Mouse (Mus musculus) small intestine, adult 2 months (tissue): ENCODE data around the gene Aspm. TPM values are rescaled to one million over a fixed set of nuclear protein-coding genes. Genes with fewer than 3 reads are reported as not detected.

Source experiments
- H3K27ac ChIP-seq: fragments of 200-500 bp; 2 replicates; pipeline ENCODE4 v1.5.1; 2012; ENCODE audit warnings: low read depth, low read length, control low read depth, inconsistent platforms; ENCODE audit not compliant: insufficient read depth
- H3K27me3 ChIP-seq: fragments of 200-500 bp; 2 replicates; pipeline ENCODE4 v1.6.1; 2012; ENCODE audit warnings: mild to moderate bottlenecking, moderate library complexity, low read length, inconsistent platforms; ENCODE audit not compliant: control insufficient read depth, insufficient read depth
- H3K36me3 ChIP-seq: fragments of 200-500 bp; 2 replicates; pipeline ENCODE4 v1.6.1; 2012; ENCODE audit warnings: mild to moderate bottlenecking, low read length, control low read depth, inconsistent platforms; ENCODE audit not compliant: control insufficient read depth, insufficient read depth
- H3K4me1 ChIP-seq: fragments of 200-500 bp; 2 replicates; pipeline ENCODE4 v1.6.1; 2012; ENCODE audit warnings: low read length, inconsistent platforms, mixed read lengths; ENCODE audit not compliant: control insufficient read depth, insufficient read depth, insufficient read length
- H3K4me3 ChIP-seq: fragments of 200-500 bp; 2 replicates; pipeline ENCODE4 v1.5.1; 2012; ENCODE audit warnings: low read depth, mild to moderate bottlenecking, control low read depth, inconsistent platforms, low read length, moderate library complexity
- CTCF ChIP-seq: fragments of 200-500 bp; IDR thresholded peaks from 2 replicates; pipeline ENCODE4 v1.5.1; 2012; ENCODE audit warnings: low read depth, mild to moderate bottlenecking, control low read depth, inconsistent platforms, low read length, moderate library complexity, mixed read lengths; ENCODE audit not compliant: insufficient replicate concordance, insufficient read length; ENCODE audit errors: extremely low read depth
- POLR2A ChIP-seq: fragments of 200-500 bp; IDR thresholded peaks from 2 replicates; pipeline ENCODE4 v1.6.1; 2012; ENCODE audit warnings: low read depth, mild to moderate bottlenecking, control low read depth, inconsistent platforms, low read length, moderate library complexity
- WGBS: fragments of 180-500 bp; shearing (Covaris S2); methylation state at CpG from one replicate; pipeline ENCODE4 v1.1.7; 2018; 5-methylcytosine and 5-hydroxymethylcytosine counted together
- polyA plus RNA-seq: library from polyadenylated mRNA; depleted of rRNA; stranded (reverse); fragments of >200 nt; gene quantifications from 2 replicates; pipeline ENCODE4 v1.2.3, GENCODE M21; 2012; rRNA removed

The Aspm gene
- polyA plus RNA-seq, 1 experiment, result 0.41 TPM

- TF ChIP-seq POLR2A (no peak), CTCF (no peak)
- WGBS, result 21% methylated on average over 3 of the region's 3 CpGs
Observed at GRCm38 (mm10) chr1:139501258-139501752, 46.7 kb downstream of the Aspm start, which contains the start of gene F13b. F13b (plus strand) TSS chr1:139501702.

GRCm38 (mm10) chr1:139514556-139514955, 60.0 kb downstream of the Aspm start:
- no peak for TF ChIP-seq CTCF
- Histone ChIP-seq H3K36me3 (no peaks in the 10 kb centered on the region), H3K27ac (no peak overlapping the region), H3K4me3 (no peak overlapping the region), H3K27me3 (no peaks in the 10 kb centered on the region), H3K4me1 (no peaks in the 10 kb centered on the region)
- WGBS, result 88% methylated on average over 12 of the region's 12 CpGs

More at GRCm38 (mm10) chr1:139501258-139501752, 46.7 kb downstream of the Aspm start, which contains the start of gene F13b:
- Histone ChIP-seq H3K4me3 (no peak within 1 kb of the TSS), H3K36me3 (no peaks in the 10 kb centered on the region), H3K27me3 (no peaks in the 10 kb centered on the region), H3K4me1 (no peaks in the 10 kb centered on the region), H3K27ac (no peak within 1 kb of the TSS)

Other genes with a start within 250 kb of the Aspm start
- gene Crb1, start 77.7 kb upstream of the Aspm start, polyA plus RNA-seq, result 0.08 TPM in 1 of 2 replicates, not detected in the other
- 0.75 and 0.90 TPM in 2 replicates for gene Zbtb41, start 32.5 kb upstream of the Aspm start, polyA plus RNA-seq
- not detected in 2 replicates for gene F13b, start 46.9 kb downstream of the Aspm start, polyA plus RNA-seq
- not detected in 2 replicates for gene Cfhr1, start 105.5 kb downstream of the Aspm start, polyA plus RNA-seq